Mouse (Mus musculus) A20 (cell line): Measurements from ENCODE around the gene Slc2a9.

Experiments used
- DNase-seq: peaks from one replicate; pipeline ENCODE4 v3.0.0-alpha.2; 2011; ENCODE audit warnings: low read depth, low spot score

The Slc2a9 gene

GRCm38 (mm10) chr5:38502992-38503391 is at the start of gene Slc2a9:
Slc2a9 (minus strand) TSS chr5:38503143.
- no peak for DNase-seq

GRCm38 (mm10) chr5:38552615-38553014 is 49.7 kb upstream of the Slc2a9 start:
- DNase-seq: no peak

- DNase-seq: no peak
Measured at GRCm38 (mm10) chr5:38550221-38550768, 47.4 kb upstream of the Slc2a9 start.

GRCm38 (mm10) chr5:38549461-38549909 is 46.5 kb upstream of the Slc2a9 start:
- DNase-seq: no peak

GRCm38 (mm10) chr5:38547375-38547774 is 44.4 kb upstream of the Slc2a9 start:
- no peak for DNase-seq

GRCm38 (mm10) chr5:38544423-38545415 is 41.8 kb upstream of the Slc2a9 start:
- no peak for DNase-seq

GRCm38 (mm10) chr5:38543496-38544217 is 40.7 kb upstream of the Slc2a9 start:
- no peak for DNase-seq

GRCm38 (mm10) chr5:38541728-38542127 is 38.8 kb upstream of the Slc2a9 start:
- no peak for DNase-seq

- DNase-seq: no peak
Measured at GRCm38 (mm10) chr5:38540898-38541297, 38.0 kb upstream of the Slc2a9 start.

GRCm38 (mm10) chr5:38538508-38538907 is 35.6 kb upstream of the Slc2a9 start:
- DNase-seq: no peak

GRCm38 (mm10) chr5:38537845-38538244 is 34.9 kb upstream of the Slc2a9 start:
- no peak for DNase-seq

GRCm38 (mm10) chr5:38536822-38537221 is 33.9 kb upstream of the Slc2a9 start:
- DNase-seq: no peak

- no peak for DNase-seq
Measured at GRCm38 (mm10) chr5:38532084-38532483, 29.1 kb upstream of the Slc2a9 start.

GRCm38 (mm10) chr5:38529724-38530428 is 26.9 kb upstream of the Slc2a9 start:
- DNase-seq: peak; percentile 58

- DNase-seq: peak; percentile 25
Measured at GRCm38 (mm10) chr5:38522977-38523376, 20.0 kb upstream of the Slc2a9 start.

- DNase-seq: no peak
Measured at GRCm38 (mm10) chr5:38520838-38521237, 17.9 kb upstream of the Slc2a9 start.

GRCm38 (mm10) chr5:38516267-38516666 is 13.3 kb upstream of the Slc2a9 start:
- DNase-seq: peak; percentile 43

GRCm38 (mm10) chr5:38512991-38513390 is 10.0 kb upstream of the Slc2a9 start:
- DNase-seq: no peak

GRCm38 (mm10) chr5:38509568-38509967 is 6.6 kb upstream of the Slc2a9 start:
- no peak for DNase-seq

GRCm38 (mm10) chr5:38505435-38505765 is 2.5 kb upstream of the Slc2a9 start:
- DNase-seq: peak; percentile 8

GRCm38 (mm10) chr5:38504747-38505434 is 1.9 kb upstream of the Slc2a9 start:
- DNase-seq: no peak
